Mouse (Mus musculus): Measurements from ENCODE around the gene Chd2. TPM values are rescaled to one million over a fixed set of nuclear protein-coding genes. Genes with fewer than 3 reads are reported as not detected.

The Chd2 gene
- polyA plus RNA-seq (2012; rRNA removed) = 84.9 and 88.1 TPM in 2 replicates

GRCm38 (mm10) chr7:73541412-73542130 is at the start of gene Chd2:
Chd2 (minus strand) TSS chr7:73541830.
- DNase-seq = peak; percentile 76
- TF ChIP-seq CTCF (IDR thresholded peaks at IDR 0.05; ENCODE audit: borderline replicate concordance, control insufficient read depth, extremely low read depth, insufficient read depth, low read length, poor library complexity) (no peak), POLR2A (IDR thresholded peaks at IDR 0.05; ENCODE audit: control insufficient read depth, extremely low read depth, insufficient read depth, low read length, poor library complexity) (peak; percentile 97)
- peaks cover 3% of the 10 kb centered on the region for H3K4me1 ChIP-seq (replicated peaks; ENCODE audit: control insufficient read depth, insufficient read depth, low read length)
- 0% methylated on average over 15 of the region's 15 CpGs for WGBS
- H3K27ac ChIP-seq (ENCODE audit: control insufficient read depth, insufficient read depth, low read length) = peak within 1 kb of the TSS; percentile 98
- H3K36me3 ChIP-seq (ENCODE audit: control insufficient read depth, insufficient read depth, low read length) = peaks cover 35% of the 10 kb centered on the region
- H3K4me3 ChIP-seq (ENCODE audit: control insufficient read depth, insufficient read depth, low read length) = peak within 1 kb of the TSS; percentile 92
- no peaks in the 10 kb centered on the region for H3K27me3 ChIP-seq (ENCODE audit: control insufficient read depth, insufficient read depth, low read length)

GRCm38 (mm10) chr7:73590757-73591156 is 49.1 kb upstream of the Chd2 start:
- 98% methylated on average over 5 of the region's 5 CpGs for WGBS
- Histone ChIP-seq H3K27me3 (ENCODE audit: control insufficient read depth, insufficient read depth, low read length) (no peaks in the 10 kb centered on the region), H3K4me3 (ENCODE audit: control insufficient read depth, insufficient read depth, low read length) (no peak overlapping the region), H3K27ac (ENCODE audit: control insufficient read depth, insufficient read depth, low read length) (no peak overlapping the region), H3K36me3 (ENCODE audit: control insufficient read depth, insufficient read depth, low read length) (no peaks in the 10 kb centered on the region), H3K4me1 (replicated peaks; ENCODE audit: control insufficient read depth, insufficient read depth, low read length) (peaks cover 39% of the 10 kb centered on the region)
- TF ChIP-seq CTCF (IDR thresholded peaks at IDR 0.05; ENCODE audit: borderline replicate concordance, control insufficient read depth, extremely low read depth, insufficient read depth, low read length, poor library complexity) (no peak), POLR2A (IDR thresholded peaks at IDR 0.05; ENCODE audit: control insufficient read depth, extremely low read depth, insufficient read depth, low read length, poor library complexity) (no peak)
- no peak for DNase-seq

GRCm38 (mm10) chr7:73589208-73589771 is 47.7 kb upstream of the Chd2 start:
- 28% methylated on average over 14 of the region's 14 CpGs for whole genome bisulfite sequencing
- H3K4me1 ChIP-seq (replicated peaks; ENCODE audit: control insufficient read depth, insufficient read depth, low read length) = peaks cover 48% of the 10 kb centered on the region
- no peaks in the 10 kb centered on the region for H3K27me3 ChIP-seq (ENCODE audit: control insufficient read depth, insufficient read depth, low read length)
- DNase-seq = peak; percentile 47
- TF ChIP-seq CTCF (IDR thresholded peaks at IDR 0.05; ENCODE audit: borderline replicate concordance, control insufficient read depth, extremely low read depth, insufficient read depth, low read length, poor library complexity) (no peak), POLR2A (IDR thresholded peaks at IDR 0.05; ENCODE audit: control insufficient read depth, extremely low read depth, insufficient read depth, low read length, poor library complexity) (no peak)
- H3K4me3 ChIP-seq (ENCODE audit: control insufficient read depth, insufficient read depth, low read length) = peak overlapping the region; percentile 29
- peak overlapping the region; percentile 91 for H3K27ac ChIP-seq (ENCODE audit: control insufficient read depth, insufficient read depth, low read length)
- H3K36me3 ChIP-seq (ENCODE audit: control insufficient read depth, insufficient read depth, low read length) = no peaks in the 10 kb centered on the region

GRCm38 (mm10) chr7:73588351-73588906 is 46.8 kb upstream of the Chd2 start:
- DNase-seq = no peak
- TF ChIP-seq POLR2A (IDR thresholded peaks at IDR 0.05; ENCODE audit: control insufficient read depth, extremely low read depth, insufficient read depth, low read length, poor library complexity) (no peak), CTCF (IDR thresholded peaks at IDR 0.05; ENCODE audit: borderline replicate concordance, control insufficient read depth, extremely low read depth, insufficient read depth, low read length, poor library complexity) (no peak)
- Histone ChIP-seq H3K27ac (ENCODE audit: control insufficient read depth, insufficient read depth, low read length) (peak overlapping the region; percentile 73), H3K36me3 (ENCODE audit: control insufficient read depth, insufficient read depth, low read length) (no peaks in the 10 kb centered on the region), H3K27me3 (ENCODE audit: control insufficient read depth, insufficient read depth, low read length) (no peaks in the 10 kb centered on the region), H3K4me3 (ENCODE audit: control insufficient read depth, insufficient read depth, low read length) (no peak overlapping the region), H3K4me1 (replicated peaks; ENCODE audit: control insufficient read depth, insufficient read depth, low read length) (peaks cover 44% of the 10 kb centered on the region)
- 90% methylated on average over 8 of the region's 8 CpGs for WGBS

GRCm38 (mm10) chr7:73586717-73587116 is 45.1 kb upstream of the Chd2 start:
- no peaks in the 10 kb centered on the region for H3K36me3 ChIP-seq (ENCODE audit: control insufficient read depth, insufficient read depth, low read length)
- H3K4me1 ChIP-seq (replicated peaks; ENCODE audit: control insufficient read depth, insufficient read depth, low read length) = peaks cover 46% of the 10 kb centered on the region
- TF ChIP-seq CTCF (IDR thresholded peaks at IDR 0.05; ENCODE audit: borderline replicate concordance, control insufficient read depth, extremely low read depth, insufficient read depth, low read length, poor library complexity) (no peak), POLR2A (IDR thresholded peaks at IDR 0.05; ENCODE audit: control insufficient read depth, extremely low read depth, insufficient read depth, low read length, poor library complexity) (no peak)
- no peak overlapping the region for H3K27ac ChIP-seq (ENCODE audit: control insufficient read depth, insufficient read depth, low read length)
- H3K27me3 ChIP-seq (ENCODE audit: control insufficient read depth, insufficient read depth, low read length) = no peaks in the 10 kb centered on the region
- 98% methylated on average over 6 of the region's 6 CpGs for WGBS
- DNase-seq = no peak
- no peak overlapping the region for H3K4me3 ChIP-seq (ENCODE audit: control insufficient read depth, insufficient read depth, low read length)

GRCm38 (mm10) chr7:73586206-73586605 is 44.6 kb upstream of the Chd2 start:
- DNase-seq = no peak
- peaks cover 46% of the 10 kb centered on the region for H3K4me1 ChIP-seq (replicated peaks; ENCODE audit: control insufficient read depth, insufficient read depth, low read length)
- 92% methylated on average over 11 of the region's 11 CpGs for WGBS
- no peaks in the 10 kb centered on the region for H3K27me3 ChIP-seq (ENCODE audit: control insufficient read depth, insufficient read depth, low read length)
- H3K4me3 ChIP-seq (ENCODE audit: control insufficient read depth, insufficient read depth, low read length) = no peak overlapping the region
- no peaks in the 10 kb centered on the region for H3K36me3 ChIP-seq (ENCODE audit: control insufficient read depth, insufficient read depth, low read length)
- TF ChIP-seq POLR2A (IDR thresholded peaks at IDR 0.05; ENCODE audit: control insufficient read depth, extremely low read depth, insufficient read depth, low read length, poor library complexity) = no peak
- no peak for TF ChIP-seq CTCF (IDR thresholded peaks at IDR 0.05; ENCODE audit: borderline replicate concordance, control insufficient read depth, extremely low read depth, insufficient read depth, low read length, poor library complexity)
- H3K27ac ChIP-seq (ENCODE audit: control insufficient read depth, insufficient read depth, low read length) = no peak overlapping the region
